Mouse (Mus musculus) limb, embryonic 11.5 days (tissue): ENCODE data around the gene Endov. TPM values are rescaled to one million over a fixed set of nuclear protein-coding genes. Genes with fewer than 3 reads are reported as not detected.

ENCODE experiments used
- ATAC-seq: fragments of 200-750 bp; cut with Nextera tagmentation; 2 replicates; pipeline ENCODE4 v1.8.0; 2017; ENCODE audit warnings: low read depth; ENCODE audit not compliant: insufficient number of reproducible peaks, low FRiP score, low TSS enrichment
- DNase-seq: peaks from one replicate; pipeline ENCODE4 v3.0.0-alpha.2; 2015; ENCODE audit warnings: low spot score
- H3K27ac ChIP-seq: fragments of 300-500 bp; sonication (generic); replicated peaks from 2 replicates; pipeline ENCODE4 v1.5.1; 2014; ENCODE audit warnings: low read depth, mild to moderate bottlenecking, low read length
- H3K27me3 ChIP-seq: fragments of 300-500 bp; sonication (generic); 2 replicates; pipeline ENCODE4 v1.6.1; 2014; ENCODE audit warnings: mild to moderate bottlenecking, low read length, mixed read lengths; ENCODE audit not compliant: control insufficient read depth, insufficient read depth
- H3K36me3 ChIP-seq: fragments of 300-500 bp; sonication (generic); 2 replicates; pipeline ENCODE4 v1.6.1; 2014; ENCODE audit warnings: mild to moderate bottlenecking, low read length, moderate library complexity, mixed read lengths; ENCODE audit not compliant: control insufficient read depth, insufficient read depth
- H3K4me1 ChIP-seq: fragments of 300-500 bp; sonication (generic); 2 replicates; pipeline ENCODE4 v1.6.1; 2014; ENCODE audit warnings: low read length, mixed read lengths; ENCODE audit not compliant: control insufficient read depth, insufficient read depth
- H3K4me2 ChIP-seq: fragments of 300-500 bp; sonication (generic); 2 replicates; pipeline ENCODE4 v1.6.1; 2014; ENCODE audit warnings: low read depth, mild to moderate bottlenecking, moderate library complexity; ENCODE audit not compliant: severe bottlenecking
- H3K4me3 ChIP-seq: fragments of 300-500 bp; sonication (generic); 2 replicates; pipeline ENCODE4 v1.5.1; 2014; ENCODE audit warnings: low read depth, low read length
- H3K9ac ChIP-seq: fragments of 300-500 bp; sonication (generic); 2 replicates; pipeline ENCODE4 v1.6.1; 2014; ENCODE audit warnings: mild to moderate bottlenecking, low read length
- H3K9me3 ChIP-seq: fragments of 300-500 bp; sonication (generic); 2 replicates; pipeline ENCODE4 v1.6.1; 2016; ENCODE audit warnings: low read length; ENCODE audit not compliant: control insufficient read depth
- WGBS: fragments of 180-500 bp; shearing (Covaris S2); extraction: QIAGEN DNeasy Blood & Tissue Kit; methylation state at CpG from one replicate; pipeline ENCODE4 v1.1.7; 2014; 5-methylcytosine and 5-hydroxymethylcytosine counted together
- polyA plus RNA-seq: library from polyadenylated mRNA; unstranded; fragments of >200 nt; fragmentation: Nextera tagmentation; extraction: Ambion mirVana; gene quantifications from 2 replicates; pipeline ENCODE4 v1.2.1, GENCODE M21; 2014

Gene Endov
- polyA plus RNA-seq, 1 experiment from 2014 or later, result 17.8 TPM

DNA sequence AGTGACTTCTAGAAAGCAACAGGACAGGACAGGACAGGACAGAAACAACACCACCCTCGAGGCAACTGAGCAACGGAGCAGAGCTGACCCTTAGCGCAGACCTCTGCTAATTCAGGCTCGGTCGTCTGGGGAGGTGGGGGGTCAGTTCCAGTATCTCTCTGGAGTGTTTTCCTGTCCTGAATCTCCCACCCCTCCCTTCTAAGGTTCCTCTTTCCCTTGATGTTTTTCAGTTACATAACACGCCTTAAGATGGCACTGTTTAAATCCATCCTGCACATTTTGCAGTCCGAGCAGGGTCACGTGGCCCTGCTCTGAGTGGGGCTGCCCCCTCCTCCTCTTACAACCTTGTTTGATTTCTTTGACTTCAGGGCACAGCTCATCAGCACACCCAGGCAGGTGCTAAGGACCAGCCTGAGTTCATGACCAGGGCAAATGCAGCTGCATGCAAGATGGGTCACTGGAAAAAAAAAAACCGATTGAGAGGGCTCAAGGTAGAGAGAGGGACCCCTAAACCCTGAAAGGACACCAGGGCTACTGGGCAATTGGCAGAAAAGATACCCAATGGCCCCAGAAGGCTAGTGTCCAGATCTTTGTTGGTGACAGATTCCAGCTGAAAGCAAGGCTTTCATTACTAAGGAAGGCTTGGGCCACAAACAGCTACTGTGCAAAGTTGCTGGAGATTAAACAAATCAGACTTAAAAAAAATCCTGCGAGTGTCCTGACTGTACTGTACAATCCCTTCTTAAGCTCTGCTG lies 54.8 kb downstream of the Endov start:
- no peak overlapping the region for H3K4me2 ChIP-seq
- no peak for ATAC-seq
- no peak overlapping the region for H3K9ac ChIP-seq
- no peak for DNase-seq
- H3K36me3 ChIP-seq, result no peaks in the 10 kb centered on the region
- H3K27me3 ChIP-seq, result peaks cover 70% of the 10 kb centered on the region
- 9% methylated on average over 10 of the region's 10 CpGs for WGBS
- peaks cover 25% of the 10 kb centered on the region for H3K4me1 ChIP-seq
- H3K4me3 ChIP-seq, result no peak overlapping the region; the same call in 1 of the 2 replicates
- H3K27ac ChIP-seq, result no peak overlapping the region
- no peaks in the 10 kb centered on the region for H3K9me3 ChIP-seq

- under 1% methylated on average over 46 of the region's 46 CpGs for WGBS
- no peaks in the 10 kb centered on the region for H3K9me3 ChIP-seq
- H3K4me2 ChIP-seq, result peak overlapping the region; percentile 94
- H3K4me3 ChIP-seq, result peak overlapping the region; percentile 53
- peak; percentile 48 for DNase-seq
- no peak overlapping the region for H3K27ac ChIP-seq
- H3K27me3 ChIP-seq, result peaks cover 73% of the 10 kb centered on the region
- peak overlapping the region; percentile 57; the same call in 1 of the 2 replicates for H3K9ac ChIP-seq
- H3K4me1 ChIP-seq, result peaks cover 26% of the 10 kb centered on the region
- H3K36me3 ChIP-seq, result no peaks in the 10 kb centered on the region
- no peak for ATAC-seq
Observed at GRCm38 (mm10) chr11:119546496-119547182, 55.5 kb downstream of the Endov start.

DNA sequence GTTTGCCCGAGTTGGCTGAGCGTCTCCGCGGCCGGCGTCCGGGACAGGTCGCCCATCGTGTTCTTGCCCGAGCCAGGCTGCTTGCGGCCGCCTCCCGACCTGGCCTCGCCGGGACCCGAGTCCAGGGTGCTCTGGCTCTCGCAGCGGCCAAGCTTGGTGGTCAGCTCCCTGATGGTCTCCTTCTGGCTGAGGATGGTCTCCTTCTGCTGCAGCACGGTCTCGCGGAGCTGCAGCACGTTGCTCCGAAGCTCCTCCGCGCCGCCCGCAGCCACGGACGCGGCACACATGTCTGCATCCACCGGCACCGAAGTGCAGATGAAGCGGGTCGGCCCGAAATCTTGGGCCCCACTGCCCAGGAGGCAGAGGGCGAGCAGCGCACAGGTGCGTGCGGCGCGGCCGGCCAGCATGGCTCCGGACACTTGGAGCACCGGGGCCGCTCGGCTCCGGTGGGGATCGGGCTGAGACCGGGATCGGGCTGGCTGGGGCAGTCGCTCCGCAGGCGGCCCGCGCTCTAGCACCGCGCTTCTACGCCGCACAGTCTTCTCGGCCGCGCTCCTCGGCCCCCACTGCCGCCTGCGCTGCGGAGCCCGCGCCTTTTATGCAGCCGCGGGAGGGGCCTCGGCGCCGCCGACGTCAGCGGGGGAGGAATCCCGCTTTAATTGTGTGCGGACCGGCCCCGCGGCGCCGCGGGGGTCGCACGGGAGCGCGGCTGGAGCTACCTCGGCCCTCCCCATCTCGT lies 56.2 kb downstream of the Endov start, which contains the start of gene Nptx1:
Gene Nptx1, minus strand, starts transcription at position 571 of the 739 bp plus-strand sequence.
- peaks cover 26% of the 10 kb centered on the region for H3K4me1 ChIP-seq
- under 1% methylated on average over 69 of the region's 90 CpGs for WGBS
- DNase-seq (peak; percentile 69), ATAC-seq (no peak)
- H3K27ac ChIP-seq, result no peak within 1 kb of the TSS
- peak within 1 kb of the TSS; percentile 53 for H3K4me3 ChIP-seq
- peak within 1 kb of the TSS; percentile 94 for H3K4me2 ChIP-seq
- H3K9ac ChIP-seq, result peak within 1 kb of the TSS; percentile 57
- H3K27me3 ChIP-seq, result peaks cover 73% of the 10 kb centered on the region
- H3K36me3 ChIP-seq, result no peaks in the 10 kb centered on the region
- H3K9me3 ChIP-seq, result no peaks in the 10 kb centered on the region

GRCm38 (mm10) chr11:119547951-119548591 lies 56.9 kb downstream of the Endov start:
- Histone ChIP-seq H3K4me3 (peak overlapping the region; percentile 53), H3K4me1 (peaks cover 26% of the 10 kb centered on the region), H3K9me3 (no peaks in the 10 kb centered on the region), H3K36me3 (no peaks in the 10 kb centered on the region), H3K27ac (no peak overlapping the region), H3K27me3 (peaks cover 73% of the 10 kb centered on the region), H3K4me2 (peak overlapping the region; percentile 94), H3K9ac (peak overlapping the region; percentile 57)
- ATAC-seq, result no peak
- DNase-seq, result peak; percentile 55
- under 1% methylated on average over 39 of the region's 39 CpGs for WGBS

DNA sequence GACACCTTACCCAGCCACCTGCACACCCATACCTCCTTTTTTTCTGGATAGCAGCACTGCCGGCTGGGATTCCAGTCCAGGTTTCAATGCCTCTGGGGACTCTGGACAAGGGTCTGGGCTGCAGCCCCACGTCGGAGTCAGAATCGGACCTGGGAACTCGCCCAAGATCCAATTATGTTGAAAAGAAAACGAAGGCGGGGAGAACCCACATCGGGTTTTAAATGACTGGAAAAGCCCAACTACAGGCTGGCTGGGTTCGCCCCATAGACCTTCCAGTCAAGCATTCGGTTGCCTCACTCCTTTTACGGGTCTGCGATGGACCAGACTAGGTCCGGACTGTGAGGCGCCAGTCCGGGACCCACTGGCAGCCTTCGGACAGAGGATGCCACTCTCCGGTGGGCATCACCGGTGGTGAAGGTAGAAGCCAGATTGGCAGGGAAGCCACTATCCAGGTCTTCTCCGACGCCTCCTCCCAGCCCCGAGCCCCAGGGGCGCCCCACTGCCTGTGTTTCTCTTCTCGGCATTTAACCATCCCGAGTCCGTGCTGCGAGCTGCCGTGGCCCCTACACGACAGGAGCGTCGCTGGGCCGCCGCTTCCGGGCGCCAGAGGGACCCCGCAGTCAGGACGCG lies 57.7 kb downstream of the Endov start:
- ATAC-seq (no peak), DNase-seq (peak; percentile 58)
- peak overlapping the region; percentile 17; the same call in 1 of the 2 replicates for H3K9ac ChIP-seq
- H3K4me1 ChIP-seq, result peaks cover 26% of the 10 kb centered on the region
- H3K9me3 ChIP-seq, result no peaks in the 10 kb centered on the region
- peak overlapping the region; percentile 29 for H3K4me3 ChIP-seq
- no peaks in the 10 kb centered on the region for H3K36me3 ChIP-seq
- H3K27me3 ChIP-seq, result peaks cover 73% of the 10 kb centered on the region
- WGBS, result 1% methylated on average over 37 of the region's 37 CpGs
- peak overlapping the region; percentile 56 for H3K4me2 ChIP-seq
- no peak overlapping the region for H3K27ac ChIP-seq

GRCm38 (mm10) chr11:119549371-119549811 lies 58.2 kb downstream of the Endov start:
- H3K4me1 ChIP-seq, result peaks cover 26% of the 10 kb centered on the region
- no peak overlapping the region for H3K27ac ChIP-seq
- ATAC-seq (no peak), DNase-seq (no peak)
- no peaks in the 10 kb centered on the region for H3K9me3 ChIP-seq
- peaks cover 70% of the 10 kb centered on the region for H3K27me3 ChIP-seq
- under 1% methylated on average over 43 of the region's 43 CpGs for WGBS
- peak overlapping the region; percentile 17; the same call in 1 of the 2 replicates for H3K9ac ChIP-seq
- peak overlapping the region; percentile 56 for H3K4me2 ChIP-seq
- H3K4me3 ChIP-seq, result peak overlapping the region; percentile 29
- H3K36me3 ChIP-seq, result no peaks in the 10 kb centered on the region

DNA sequence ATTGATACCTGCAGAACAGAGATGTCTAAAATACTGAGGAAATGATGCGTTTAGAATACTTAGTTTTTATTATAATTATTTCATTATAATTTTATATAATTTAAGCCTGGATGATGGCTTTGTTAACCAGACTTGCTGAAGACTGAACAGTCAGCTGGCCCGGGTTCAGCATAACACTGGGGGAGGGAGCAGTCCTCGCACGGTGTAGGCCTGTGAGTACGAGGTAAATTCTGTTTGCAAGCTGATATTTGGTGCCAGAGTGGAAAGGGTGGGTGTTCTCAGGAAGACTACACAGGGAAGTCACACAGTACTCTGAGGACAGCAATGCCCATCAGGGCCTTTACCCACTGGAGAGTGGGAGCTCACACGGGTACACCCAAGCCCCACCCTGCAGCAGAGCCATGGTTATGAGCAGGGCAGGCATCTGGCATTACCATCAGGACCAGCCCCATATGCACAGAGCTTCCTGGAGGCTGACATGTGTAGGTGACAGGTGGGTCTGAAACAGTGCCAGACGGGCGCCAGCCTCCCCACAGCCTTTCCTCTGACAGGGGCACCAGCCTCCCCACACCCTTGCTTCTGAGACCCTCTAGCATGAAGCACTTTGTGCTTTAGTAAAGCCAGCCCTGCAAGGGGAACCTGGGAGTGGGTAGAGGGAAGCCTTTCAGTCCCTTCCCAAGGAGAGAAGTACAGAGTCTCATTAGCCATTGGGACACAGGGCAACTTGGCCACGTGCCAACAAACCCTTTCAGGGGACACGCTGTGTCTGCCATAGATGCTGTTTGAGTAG lies 59.6 kb downstream of the Endov start:
- 53% methylated on average over 10 of the region's 10 CpGs for WGBS
- H3K27ac ChIP-seq, result no peak overlapping the region
- no peaks in the 10 kb centered on the region for H3K9me3 ChIP-seq
- no peaks in the 10 kb centered on the region for H3K36me3 ChIP-seq
- no peak overlapping the region for H3K4me2 ChIP-seq
- H3K4me1 ChIP-seq, result peaks cover 26% of the 10 kb centered on the region
- ATAC-seq (no peak), DNase-seq (no peak)
- H3K4me3 ChIP-seq, result no peak overlapping the region
- H3K9ac ChIP-seq, result no peak overlapping the region
- peaks cover 56% of the 10 kb centered on the region for H3K27me3 ChIP-seq
